Mouse (Mus musculus): ENCODE results near the gene Rbm20. TPM values are rescaled to one million over a fixed set of nuclear protein-coding genes. Genes with fewer than 3 reads are reported as not detected.
A peak's percentile ranks its signal among the peaks of the same experiment; 100 is the strongest.

Gene Rbm20
- polyA plus RNA-seq, 1 experiment from 2014 or later = 1.9 TPM

GRCm38 (mm10) chr19:53809185-53809861, 132.2 kb downstream of the Rbm20 start:
- Histone ChIP-seq H3K4me1 (peaks cover 32% of the 10 kb centered on the region), H3K9me3 (replicated peaks) (no peaks in the 10 kb centered on the region), H3K4me3 (no peak overlapping the region), H3K27ac (0 out of 2 replicates have a peak overlapping the region, but pooled peaks have one; percentile 1), H3K36me3 (no peaks in the 10 kb centered on the region), H3K27me3 (ENCODE audit: low read depth, poor library complexity, severe bottlenecking) (0 out of 2 replicates have a peak, but pooled peaks cover 8% of the 10 kb centered on the region)
- no peak for DNase-seq (ENCODE audit: low spot score)
- WGBS = 51% methylated on average over 7 of the region's 7 CpGs

- Histone ChIP-seq H3K4me3 (no peak overlapping the region), H3K4me1 (peaks cover 32% of the 10 kb centered on the region), H3K36me3 (no peaks in the 10 kb centered on the region), H3K27ac (peak overlapping the region; percentile 32; the same call in 1 of the 2 replicates), H3K27me3 (ENCODE audit: low read depth, poor library complexity, severe bottlenecking) (0 out of 2 replicates have a peak, but pooled peaks cover 8% of the 10 kb centered on the region), H3K9me3 (replicated peaks) (no peaks in the 10 kb centered on the region)
- WGBS = 43% methylated on average over 7 of the region's 7 CpGs
- DNase-seq (ENCODE audit: low spot score) = no peak
Observed at GRCm38 (mm10) chr19:53810024-53810423, 132.9 kb downstream of the Rbm20 start.

- WGBS = 92% methylated on average over 3 of the region's 3 CpGs
- H3K4me3 ChIP-seq = no peak overlapping the region
- no peak for DNase-seq (ENCODE audit: low spot score)
Observed at GRCm38 (mm10) chr19:53810584-53810983, 133.5 kb downstream of the Rbm20 start.

GRCm38 (mm10) chr19:53813576-53813975, 136.5 kb downstream of the Rbm20 start:
- 0 out of 2 replicates have a peak overlapping the region, but pooled peaks have one; percentile 27 for H3K27ac ChIP-seq
- no peak for DNase-seq (ENCODE audit: low spot score)
- H3K4me1 ChIP-seq = peaks cover 30% of the 10 kb centered on the region
- 96% methylated on average over 5 of the region's 5 CpGs for WGBS
- H3K4me3 ChIP-seq = no peak overlapping the region
- no peaks in the 10 kb centered on the region for H3K36me3 ChIP-seq
- H3K9me3 ChIP-seq (replicated peaks) = no peaks in the 10 kb centered on the region
- H3K27me3 ChIP-seq (ENCODE audit: low read depth, poor library complexity, severe bottlenecking) = no peaks in the 10 kb centered on the region

More at GRCm38 (mm10) chr19:53810584-53810983, 133.5 kb downstream of the Rbm20 start:
- no peak overlapping the region for H3K27ac ChIP-seq
- H3K4me1 ChIP-seq = peaks cover 38% of the 10 kb centered on the region
- 0 out of 2 replicates have a peak, but pooled peaks cover 8% of the 10 kb centered on the region for H3K27me3 ChIP-seq (ENCODE audit: low read depth, poor library complexity, severe bottlenecking)
- H3K36me3 ChIP-seq = no peaks in the 10 kb centered on the region
- H3K9me3 ChIP-seq (replicated peaks) = no peaks in the 10 kb centered on the region

GRCm38 (mm10) chr19:53815714-53816113, 138.6 kb downstream of the Rbm20 start:
- Histone ChIP-seq H3K36me3 (no peaks in the 10 kb centered on the region), H3K9me3 (replicated peaks) (no peaks in the 10 kb centered on the region), H3K27ac (peak overlapping the region; percentile 48; the same call in 1 of the 2 replicates), H3K27me3 (ENCODE audit: low read depth, poor library complexity, severe bottlenecking) (no peaks in the 10 kb centered on the region), H3K4me3 (no peak overlapping the region), H3K4me1 (peaks cover 15% of the 10 kb centered on the region)
- 87% methylated on average over 4 of the region's 4 CpGs for WGBS
- no peak for DNase-seq (ENCODE audit: low spot score)

- WGBS = 85% methylated on average over 11 of the region's 11 CpGs
- no peaks in the 10 kb centered on the region for H3K36me3 ChIP-seq
- no peaks in the 10 kb centered on the region for H3K9me3 ChIP-seq (replicated peaks)
- H3K4me1 ChIP-seq = peaks cover 15% of the 10 kb centered on the region
- no peak overlapping the region for H3K27ac ChIP-seq
- H3K27me3 ChIP-seq (ENCODE audit: low read depth, poor library complexity, severe bottlenecking) = no peaks in the 10 kb centered on the region
- H3K4me3 ChIP-seq = no peak overlapping the region
- no peak for DNase-seq (ENCODE audit: low spot score)
Observed at GRCm38 (mm10) chr19:53816242-53816641, 139.1 kb downstream of the Rbm20 start.

GRCm38 (mm10) chr19:53819299-53819698, 142.2 kb downstream of the Rbm20 start:
- H3K27me3 ChIP-seq (ENCODE audit: low read depth, poor library complexity, severe bottlenecking) = no peaks in the 10 kb centered on the region
- no peak for DNase-seq (ENCODE audit: low spot score)
- H3K36me3 ChIP-seq = no peaks in the 10 kb centered on the region
- H3K27ac ChIP-seq = no peak overlapping the region
- WGBS = 52% methylated on average over 6 of the region's 6 CpGs
- no peaks in the 10 kb centered on the region for H3K9me3 ChIP-seq (replicated peaks)
- no peak overlapping the region for H3K4me3 ChIP-seq
- H3K4me1 ChIP-seq = peaks cover 30% of the 10 kb centered on the region

GRCm38 (mm10) chr19:53821241-53822120, 144.4 kb downstream of the Rbm20 start:
- DNase-seq (ENCODE audit: low spot score) = no peak
- Histone ChIP-seq H3K36me3 (no peaks in the 10 kb centered on the region), H3K4me1 (peaks cover 29% of the 10 kb centered on the region), H3K4me3 (no peak overlapping the region), H3K27ac (no peak overlapping the region), H3K9me3 (replicated peaks) (no peaks in the 10 kb centered on the region), H3K27me3 (ENCODE audit: low read depth, poor library complexity, severe bottlenecking) (no peaks in the 10 kb centered on the region)
- 65% methylated on average over 13 of the region's 13 CpGs for WGBS

- whole genome bisulfite sequencing = 19% methylated on average over 6 of the region's 6 CpGs
- 0 out of 2 replicates have a peak overlapping the region, but pooled peaks have one; percentile 21 for H3K27ac ChIP-seq
- no peaks in the 10 kb centered on the region for H3K9me3 ChIP-seq (replicated peaks)
- no peaks in the 10 kb centered on the region for H3K36me3 ChIP-seq
- peaks cover 26% of the 10 kb centered on the region for H3K4me1 ChIP-seq
- DNase-seq (ENCODE audit: low spot score) = no peak
- no peak overlapping the region for H3K4me3 ChIP-seq
- H3K27me3 ChIP-seq (ENCODE audit: low read depth, poor library complexity, severe bottlenecking) = no peaks in the 10 kb centered on the region
Observed at GRCm38 (mm10) chr19:53823847-53824246, 146.7 kb downstream of the Rbm20 start.

GRCm38 (mm10) chr19:53824872-53825680, 148.0 kb downstream of the Rbm20 start:
- H3K27me3 ChIP-seq (ENCODE audit: low read depth, poor library complexity, severe bottlenecking) = no peaks in the 10 kb centered on the region
- H3K4me1 ChIP-seq = peaks cover 27% of the 10 kb centered on the region
- H3K36me3 ChIP-seq = no peaks in the 10 kb centered on the region
- H3K27ac ChIP-seq = peak overlapping the region; percentile 21; the same call in 1 of the 2 replicates
- 62% methylated on average over 21 of the region's 21 CpGs for WGBS
- peak overlapping the region; percentile 46 for H3K4me3 ChIP-seq
- no peak for DNase-seq (ENCODE audit: low spot score)
- H3K9me3 ChIP-seq (replicated peaks) = no peaks in the 10 kb centered on the region

GRCm38 (mm10) chr19:53829990-53830389, 152.9 kb downstream of the Rbm20 start:
- no peaks in the 10 kb centered on the region for H3K9me3 ChIP-seq (replicated peaks)
- no peaks in the 10 kb centered on the region for H3K36me3 ChIP-seq
- no peak for DNase-seq (ENCODE audit: low spot score)
- H3K4me3 ChIP-seq = no peak overlapping the region
- no peaks in the 10 kb centered on the region for H3K27me3 ChIP-seq (ENCODE audit: low read depth, poor library complexity, severe bottlenecking)
- H3K4me1 ChIP-seq = peaks cover 43% of the 10 kb centered on the region
- no peak overlapping the region for H3K27ac ChIP-seq
- WGBS = 68% methylated on average over 6 of the region's 6 CpGs

- 8% methylated on average over 8 of the region's 8 CpGs for WGBS
Observed at GRCm38 (mm10) chr19:53830407-53831163, 153.5 kb downstream of the Rbm20 start.

More at GRCm38 (mm10) chr19:53830407-53831163, 153.5 kb downstream of the Rbm20 start:
- H3K9me3 ChIP-seq (replicated peaks) = no peaks in the 10 kb centered on the region
- H3K4me3 ChIP-seq = no peak overlapping the region
- H3K36me3 ChIP-seq = no peaks in the 10 kb centered on the region
- no peak for DNase-seq (ENCODE audit: low spot score)
- H3K4me1 ChIP-seq = peaks cover 39% of the 10 kb centered on the region
- peak overlapping the region; percentile 20; the same call in 1 of the 2 replicates for H3K27ac ChIP-seq
- H3K27me3 ChIP-seq (ENCODE audit: low read depth, poor library complexity, severe bottlenecking) = no peaks in the 10 kb centered on the region

Measured in limb, embryonic 10.5 days (tissue).